Mouse (Mus musculus): ENCODE data around the gene Eif5b.
"Not testable (repeated sequence)": the region's sequence is repeated elsewhere in the genome, so short reads cannot be mapped to it uniquely, and the experiment has no call there.

The Eif5b gene

DNA sequence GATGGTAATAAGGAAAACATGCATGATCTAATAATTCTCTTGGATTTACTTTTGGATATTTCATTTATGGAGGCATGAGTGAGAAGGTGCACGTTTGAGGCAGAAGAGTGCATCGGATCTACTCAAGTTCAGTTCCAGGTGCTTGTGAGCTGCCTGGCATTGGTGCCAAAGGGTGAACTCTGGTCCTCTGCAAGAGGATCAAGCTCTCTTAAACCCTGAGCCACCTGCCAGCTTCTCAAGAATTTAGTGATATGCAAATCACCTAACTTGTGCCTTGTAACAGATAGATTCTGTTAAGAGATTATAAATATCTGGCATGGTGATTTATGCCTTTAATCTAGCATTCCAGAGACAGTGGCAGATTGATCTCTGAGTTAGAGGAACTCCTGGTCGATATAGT lies 5.2 kb downstream of the Eif5b start:
- no peak for DNase-seq (ENCODE audit: low read depth, low spot score)

DNA sequence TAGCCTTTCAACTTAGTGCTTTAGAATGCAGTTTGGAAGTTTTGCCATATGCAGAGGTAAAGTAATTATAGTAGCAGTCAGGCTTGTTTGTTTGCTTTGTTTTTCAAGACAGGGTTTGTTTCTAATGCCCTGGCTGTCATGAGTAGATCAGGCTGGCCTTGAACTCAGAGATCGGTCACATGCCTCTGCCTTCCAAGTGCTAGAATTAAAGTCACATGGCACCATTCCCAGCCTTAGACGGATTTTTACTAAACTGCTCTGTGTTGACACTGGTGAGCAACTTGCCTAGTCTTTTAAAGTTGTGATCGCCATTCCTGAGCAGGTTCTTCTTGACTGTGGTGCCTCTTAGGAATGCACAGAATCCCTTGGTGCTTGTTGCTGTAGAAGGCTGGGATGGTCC lies 8.9 kb downstream of the Eif5b start:
- DNase-seq (ENCODE audit: low read depth, low spot score): no peak

DNA sequence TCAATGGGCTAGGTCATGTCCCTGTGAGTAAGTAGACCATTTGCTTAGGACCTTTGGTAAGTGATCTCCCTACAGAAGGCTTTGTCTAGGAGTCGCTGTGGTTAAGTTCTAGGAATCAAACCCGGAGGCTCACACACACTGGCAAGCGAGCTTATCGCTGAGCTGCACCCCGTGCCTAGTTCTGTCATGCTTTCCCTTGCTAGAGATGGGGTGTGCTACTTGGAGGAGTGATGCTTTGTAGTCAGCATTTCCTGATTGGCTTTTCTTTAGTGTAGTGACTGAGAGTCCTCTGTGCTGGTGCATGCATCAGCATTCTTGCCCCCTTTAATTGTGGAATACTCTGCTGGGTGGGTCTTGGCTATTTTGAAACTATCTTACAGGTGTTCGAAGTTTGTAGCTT lies 13.8 kb downstream of the Eif5b start:
- DNase-seq (ENCODE audit: low read depth, low spot score): no peak

DNA sequence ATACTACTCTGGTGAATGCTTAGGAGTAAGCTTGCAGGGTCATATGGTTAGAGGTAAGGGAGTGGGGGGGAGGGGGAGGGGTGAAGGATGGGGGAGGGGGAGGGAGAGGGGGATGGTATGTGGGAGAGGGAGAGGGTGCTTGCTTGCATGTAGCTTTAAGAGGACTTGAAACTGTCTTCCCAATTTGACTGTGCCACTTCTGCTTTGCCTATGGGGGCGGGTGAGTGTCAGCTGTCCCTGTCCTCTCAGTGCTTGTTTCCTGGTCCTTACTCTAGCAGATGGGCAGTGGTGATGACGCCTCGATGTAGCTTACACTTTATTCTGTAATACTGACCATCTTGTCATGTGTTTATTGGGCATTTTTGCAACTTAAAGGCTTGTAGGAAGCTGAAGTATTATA lies 14.3 kb downstream of the Eif5b start:
- no peak for DNase-seq (ENCODE audit: low read depth, low spot score)

DNA sequence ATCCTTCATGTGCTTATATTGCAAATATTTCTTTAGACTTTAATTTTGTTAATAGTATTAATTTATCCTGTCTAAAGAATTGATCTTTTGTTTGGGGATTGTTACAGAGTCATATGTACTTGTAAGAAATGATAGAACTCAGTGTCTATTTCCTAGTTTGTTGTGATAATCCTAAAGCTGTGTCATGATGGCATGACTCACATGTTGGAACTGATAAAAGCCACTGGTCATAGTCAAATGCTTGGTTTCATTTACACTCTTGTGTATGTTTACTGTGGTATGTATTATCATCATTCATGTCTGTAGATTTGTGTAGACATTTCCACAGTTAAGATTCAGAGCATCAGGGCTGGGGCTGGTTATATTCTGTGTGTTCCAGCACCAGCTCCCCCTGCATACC lies 14.7 kb downstream of the Eif5b start:
- DNase-seq (ENCODE audit: low read depth, low spot score): no peak

DNA sequence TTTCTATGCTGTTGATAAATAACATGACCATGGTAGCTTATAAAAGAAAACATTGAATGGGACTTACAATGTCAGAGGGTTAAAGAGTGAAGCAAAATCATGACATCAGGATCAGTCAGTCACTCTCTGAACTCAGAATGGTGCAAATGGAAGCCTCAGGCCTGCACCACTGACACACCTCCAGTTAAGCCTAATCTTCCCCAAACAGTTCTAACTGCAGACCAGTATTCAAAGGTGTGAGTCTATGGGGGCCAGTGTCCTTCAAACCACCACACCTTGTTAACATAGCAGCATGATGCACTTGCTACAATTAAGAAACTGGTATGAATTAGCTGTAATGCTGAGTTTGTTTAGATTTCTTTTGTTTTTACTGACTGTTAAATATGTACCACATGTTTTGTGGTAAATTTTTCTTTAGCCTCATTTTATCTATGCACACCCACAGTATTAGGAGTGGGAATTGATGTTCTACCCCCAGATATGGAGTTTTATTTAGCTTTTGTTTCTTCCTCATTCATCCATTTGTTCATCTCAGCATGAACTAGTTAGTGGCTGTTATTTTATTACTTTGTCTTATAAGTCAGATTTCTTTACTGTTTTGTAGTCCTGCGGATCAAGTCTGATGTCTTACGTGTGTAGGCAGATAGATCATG lies 16.9 kb downstream of the Eif5b start:
- DNase-seq (ENCODE audit: low read depth, low spot score): no peak

DNA sequence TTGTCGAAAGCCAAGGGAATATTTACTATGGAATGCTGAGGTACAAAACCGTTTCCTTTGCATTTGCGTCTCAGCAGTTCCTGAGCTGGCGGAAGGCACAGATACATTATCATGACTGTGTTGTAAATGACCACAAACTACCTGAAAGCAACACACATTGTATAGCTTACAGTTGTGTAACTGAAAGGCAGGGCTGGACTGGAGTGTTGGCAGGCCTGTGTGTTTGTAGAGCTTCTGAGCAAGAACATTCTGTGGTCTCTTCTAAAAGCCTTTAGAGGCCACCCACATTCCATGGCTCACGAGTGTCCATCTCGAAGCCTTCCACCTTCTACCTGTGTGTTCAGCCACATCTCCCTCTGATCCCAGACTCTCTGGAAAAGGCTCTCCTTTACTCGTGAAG lies 29.5 kb downstream of the Eif5b start:
- no peak for DNase-seq (ENCODE audit: low read depth, low spot score)

DNA sequence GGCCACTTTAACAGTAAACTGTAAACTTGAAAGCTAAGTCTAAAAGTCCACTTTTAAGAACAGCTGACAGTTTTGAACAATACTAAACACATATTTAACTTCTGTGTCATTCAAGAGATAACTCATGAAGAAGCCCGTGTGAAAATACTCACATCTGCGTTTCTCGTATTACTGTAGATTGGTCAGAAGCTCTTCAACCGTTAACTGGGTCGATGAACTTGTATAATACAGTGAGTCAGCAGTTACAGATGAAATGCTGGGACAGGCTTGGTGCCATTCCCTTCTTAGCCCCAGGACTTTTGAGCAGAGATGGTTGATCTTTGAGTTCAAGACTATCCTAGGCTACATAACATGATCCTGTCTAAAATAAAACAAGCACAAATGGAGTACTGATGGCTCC lies 33.6 kb downstream of the Eif5b start:
- DNase-seq (ENCODE audit: low read depth, low spot score): no peak

DNA sequence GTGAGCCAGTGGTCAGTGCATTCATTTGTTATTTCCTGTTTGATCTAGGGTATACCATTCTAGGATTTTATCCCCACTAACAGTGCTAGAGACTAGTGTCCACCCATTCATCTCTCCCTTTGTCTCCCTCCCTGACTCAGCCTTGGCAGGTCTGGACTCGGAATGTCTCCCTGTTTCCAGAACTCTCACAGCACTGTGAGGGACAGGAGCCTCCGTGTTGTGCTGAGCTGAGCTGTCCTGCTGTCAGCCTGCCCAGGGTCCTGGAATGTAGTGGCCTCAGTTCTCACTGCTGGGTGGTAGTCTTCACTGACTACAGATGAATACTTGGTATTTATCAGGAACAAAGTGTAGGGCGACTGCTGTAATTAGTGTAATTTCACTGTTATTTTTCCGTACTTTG lies 37.7 kb downstream of the Eif5b start:
- DNase-seq (ENCODE audit: low read depth, low spot score): no peak

DNA sequence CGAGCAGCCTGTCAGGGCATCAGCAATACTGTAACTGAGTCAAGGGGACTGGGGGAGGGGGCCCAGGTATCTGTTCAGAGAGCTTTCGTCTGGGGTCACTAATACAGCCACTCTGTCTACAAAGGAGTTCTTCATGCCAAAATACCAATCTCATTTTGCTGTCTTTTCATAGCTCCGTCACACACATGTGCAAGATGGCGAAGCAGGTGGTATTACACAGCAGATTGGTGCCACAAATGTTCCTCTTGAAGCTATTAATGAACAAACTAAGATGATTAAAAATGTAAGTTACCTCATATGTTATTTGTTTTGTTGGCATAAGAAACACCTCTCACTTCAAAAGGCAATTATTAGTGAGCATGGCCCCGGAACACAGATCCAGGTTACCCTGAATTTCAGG lies 39.6 kb downstream of the Eif5b start:
- no peak for DNase-seq (ENCODE audit: low read depth, low spot score)

DNA sequence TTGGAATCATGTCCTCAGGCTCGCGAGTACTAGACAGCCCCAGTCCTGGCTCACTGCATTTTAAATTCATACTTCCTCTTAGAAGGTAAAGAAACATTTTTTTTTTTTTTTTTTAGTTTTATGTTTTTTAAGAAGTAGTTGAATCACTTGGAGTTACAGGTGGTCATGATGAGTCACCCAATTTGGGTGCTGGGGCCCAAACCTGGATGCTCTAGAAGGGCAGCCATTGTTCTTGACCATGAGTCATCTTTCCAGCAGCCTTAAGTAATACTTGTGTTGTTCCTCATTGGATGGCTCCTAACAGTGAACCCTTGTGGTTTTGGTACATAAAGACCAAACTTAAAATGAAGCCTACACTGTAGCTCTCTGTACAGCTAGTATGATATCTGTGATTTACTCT lies 41.1 kb downstream of the Eif5b start:
- DNase-seq (ENCODE audit: low read depth, low spot score): no peak

DNA sequence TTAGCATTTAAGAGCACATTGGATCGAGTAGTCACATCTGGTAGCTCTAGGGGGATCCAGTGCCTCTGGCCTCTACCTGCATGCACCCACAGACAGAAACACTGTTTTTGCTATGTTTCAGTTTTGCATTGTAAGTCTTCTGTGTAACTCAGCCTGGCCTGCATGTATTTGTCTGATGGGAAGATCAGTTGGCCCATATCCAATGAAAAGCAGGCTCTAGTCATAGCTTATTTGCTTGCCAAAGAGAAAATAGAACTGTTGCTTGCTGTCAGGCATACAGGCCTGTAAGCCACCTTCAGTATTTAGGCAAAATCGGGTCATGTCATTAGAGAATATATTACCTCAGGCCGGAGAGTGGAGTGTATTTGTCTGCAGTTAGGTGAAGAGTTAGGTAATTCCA lies 50.3 kb downstream of the Eif5b start:
- DNase-seq (ENCODE audit: low read depth, low spot score): peak; percentile 19

DNA sequence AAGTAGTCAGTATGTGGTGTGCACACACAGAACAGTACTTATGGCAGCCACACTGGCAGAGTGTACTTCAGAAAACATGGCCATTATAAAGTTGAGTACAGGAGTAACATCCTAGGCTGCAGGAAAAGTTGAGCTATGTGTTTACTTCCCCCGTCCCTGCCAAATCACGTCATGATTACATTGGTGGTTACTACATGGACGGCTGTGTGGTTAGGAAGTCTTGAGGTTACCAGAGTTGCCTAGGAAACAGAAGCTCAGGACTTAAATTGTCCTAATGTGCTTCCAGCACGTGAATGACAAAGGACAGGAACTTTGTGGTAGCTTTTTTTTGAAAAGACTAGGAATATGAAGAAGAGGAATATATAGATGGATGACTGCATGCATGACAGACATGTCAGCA lies 51.8 kb downstream of the Eif5b start:
- DNase-seq (ENCODE audit: low read depth, low spot score): no peak

DNA sequence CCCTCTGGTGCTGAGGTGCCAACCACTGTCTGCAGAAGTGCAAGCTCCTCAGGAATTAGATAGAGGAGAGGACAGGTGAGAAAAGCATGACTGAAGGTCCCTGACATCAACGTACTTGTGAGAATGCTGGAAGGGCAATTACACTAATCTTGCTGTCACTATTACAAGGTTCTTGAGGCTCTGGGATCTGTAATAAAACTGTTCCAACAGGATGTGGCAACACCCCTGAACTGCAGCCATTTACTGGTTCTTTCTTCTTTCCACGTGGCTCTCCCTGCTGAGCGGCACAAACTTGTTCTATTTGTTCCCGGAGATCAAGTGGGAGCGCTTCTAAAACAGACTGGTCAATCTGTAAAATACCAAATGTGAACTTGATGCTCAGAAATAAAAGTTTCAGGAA lies 57.4 kb downstream of the Eif5b start:
- no peak for DNase-seq (ENCODE audit: low read depth, low spot score)

DNA sequence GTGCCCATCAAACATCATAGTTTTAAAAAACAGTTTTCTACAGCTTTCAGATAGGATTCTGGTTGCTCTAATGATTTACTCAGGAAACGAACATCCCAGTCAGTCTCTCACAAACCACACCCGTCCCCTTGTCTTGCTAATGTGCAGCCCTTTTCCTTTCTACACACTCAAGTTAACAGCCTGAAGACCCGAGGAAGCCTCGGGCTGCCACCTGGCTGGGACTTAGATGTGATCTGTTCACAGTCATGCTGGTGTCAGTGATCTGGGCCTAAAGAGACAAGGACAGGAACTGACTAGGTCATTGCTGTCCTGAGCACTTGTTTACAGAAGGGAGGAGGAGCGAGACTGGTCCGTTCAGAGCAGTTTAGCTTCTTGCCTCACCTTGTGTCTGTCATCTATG lies 60.6 kb downstream of the Eif5b start:
- DNase-seq (ENCODE audit: low read depth, low spot score): no peak

DNA sequence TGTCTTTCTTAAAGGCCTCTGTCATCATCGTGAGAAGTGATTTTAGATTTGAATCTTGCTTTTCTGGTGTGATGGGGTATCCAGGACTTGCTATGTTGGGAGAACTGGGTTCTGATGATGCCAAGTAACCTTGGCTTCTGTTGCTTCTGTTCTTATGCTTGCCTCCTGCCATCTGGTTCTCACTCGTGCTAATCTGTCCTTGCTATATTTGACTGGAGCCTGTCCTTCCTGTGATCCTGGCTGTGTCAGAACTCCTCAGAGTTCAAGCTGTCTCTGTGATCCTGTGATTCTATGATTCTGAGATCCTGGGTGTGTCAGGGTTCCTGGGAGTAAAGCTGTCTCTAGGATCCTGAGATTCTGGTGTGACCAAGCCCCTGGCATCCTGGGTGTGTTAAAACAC lies 64.3 kb downstream of the Eif5b start:
- not testable (repeated sequence) for DNase-seq (ENCODE audit: low read depth, low spot score)

DNA sequence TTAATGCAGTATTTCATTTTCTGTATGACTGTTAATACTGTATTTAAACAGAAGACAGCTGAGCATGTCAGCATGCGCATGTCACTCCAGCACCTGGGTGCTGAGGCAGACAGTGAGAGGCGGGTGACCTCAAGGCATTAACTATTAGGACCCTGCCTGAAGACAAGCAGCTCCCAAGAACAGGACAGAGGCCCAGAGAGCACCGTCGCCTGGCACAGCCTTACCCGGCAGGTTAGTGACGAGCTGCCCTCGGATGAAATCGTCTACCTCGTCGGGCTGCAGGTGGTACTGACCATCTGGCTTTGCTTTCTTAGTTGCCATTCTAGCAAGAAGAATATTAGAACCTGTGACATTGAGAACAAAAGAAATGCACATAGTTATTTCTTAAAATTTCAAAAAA lies 69.5 kb downstream of the Eif5b start:
- DNase-seq (ENCODE audit: low read depth, low spot score): no peak

DNA sequence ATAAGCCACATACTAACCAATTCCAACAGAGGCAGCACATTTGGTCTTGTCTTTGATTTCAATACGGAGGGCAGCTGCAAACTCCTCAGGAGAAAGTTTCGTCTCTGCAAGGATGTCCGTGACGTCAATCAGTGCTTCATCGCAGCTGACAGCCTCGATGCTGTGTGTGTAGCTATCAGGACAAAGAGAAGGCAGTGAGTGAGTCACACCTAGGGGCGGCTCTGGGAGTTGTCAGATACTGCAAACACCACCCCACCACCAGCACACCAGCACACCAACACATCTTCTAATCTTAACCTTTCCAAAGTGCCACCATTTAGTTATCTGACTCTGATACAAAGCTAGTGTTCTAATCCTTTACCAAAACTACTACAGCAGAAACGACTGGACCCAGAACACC lies 73.5 kb downstream of the Eif5b start:
- no peak for DNase-seq (ENCODE audit: low read depth, low spot score)

DNA sequence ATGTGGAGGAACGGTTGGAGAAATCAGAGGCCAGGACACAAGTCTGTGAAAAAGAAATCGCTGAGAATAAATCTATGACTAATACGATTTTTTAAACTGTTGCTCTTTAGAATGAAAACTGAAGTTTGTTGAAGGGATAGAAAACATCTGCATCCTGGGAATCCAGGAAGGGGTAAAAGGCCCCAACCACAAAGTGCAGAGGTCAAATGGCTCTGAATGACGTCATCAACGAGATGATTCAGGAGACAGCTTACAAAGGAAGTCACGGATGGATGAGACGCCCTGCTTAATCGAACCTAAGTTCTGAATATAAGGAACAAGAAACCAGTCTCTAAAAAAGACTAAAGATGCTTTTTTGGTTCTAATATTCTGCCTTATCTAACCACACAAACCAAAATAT lies 83.5 kb downstream of the Eif5b start:
- no peak for DNase-seq (ENCODE audit: low read depth, low spot score)

DNA sequence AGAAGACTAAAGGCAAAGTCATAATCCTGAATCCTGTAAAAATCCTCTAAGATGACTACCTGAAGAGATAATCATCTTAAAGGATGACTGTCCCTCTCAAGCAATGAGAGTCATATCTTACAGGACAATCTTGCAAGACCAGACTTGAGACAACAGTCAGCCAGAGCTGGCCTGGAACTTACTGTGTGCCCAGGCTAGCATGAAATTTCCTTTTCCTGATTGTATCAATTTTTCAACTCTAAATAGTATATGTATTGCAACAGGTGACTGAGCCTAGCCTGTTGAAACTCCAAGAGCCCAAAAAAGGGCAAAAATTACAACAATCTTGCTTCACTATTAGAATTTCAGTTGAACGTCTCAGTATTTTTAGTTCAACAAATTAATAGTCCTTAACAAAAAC lies 105.4 kb downstream of the Eif5b start:
- DNase-seq (ENCODE audit: low read depth, low spot score): no peak

DNA sequence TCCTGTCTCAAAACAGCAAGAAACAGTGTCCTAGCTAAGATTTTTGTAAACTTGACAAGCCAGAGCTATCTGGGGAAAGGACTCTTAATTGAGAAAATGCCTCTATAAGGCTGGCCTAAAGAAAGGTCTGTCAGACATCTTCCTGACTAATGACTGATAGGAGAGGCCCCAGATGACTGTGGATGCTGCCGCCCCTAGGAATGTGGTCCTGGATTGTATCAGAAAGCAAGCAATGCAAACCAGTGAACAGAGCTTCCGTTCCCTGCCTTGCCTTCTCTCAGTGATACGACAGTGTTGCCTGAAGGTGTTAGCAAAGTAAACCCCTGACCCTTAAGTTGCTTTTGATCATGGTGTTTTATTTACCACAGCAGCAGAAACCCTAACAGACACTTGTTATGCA lies 106.0 kb downstream of the Eif5b start:
- no peak for DNase-seq (ENCODE audit: low read depth, low spot score)

Measured in telencephalon, adult 2 months (tissue).